Mouse (Mus musculus): Measurements from ENCODE around the gene Abcc12. TPM values are rescaled to one million over a fixed set of nuclear protein-coding genes. Genes with fewer than 3 reads are reported as not detected.
A peak's percentile ranks its signal among the peaks of the same experiment; 100 is the strongest.

Gene Abcc12
- total RNA-seq, 1 experiment from 2014 or later, result 0.15 TPM

GRCm38 (mm10) chr8:86512131-86512792 is 68.2 kb downstream of the Abcc12 start:
- DNase-seq, result no peak

- DNase-seq, result peak; percentile 80
These were observed 79.1 kb downstream of the Abcc12 start for GRCm38 (mm10) chr8:86501341-86501740.

GRCm38 (mm10) chr8:86495056-86495455 is 85.4 kb downstream of the Abcc12 start:
- no peak for DNase-seq

GRCm38 (mm10) chr8:86493841-86494240 is 86.6 kb downstream of the Abcc12 start:
- DNase-seq, result no peak

GRCm38 (mm10) chr8:86485411-86485810 is 95.1 kb downstream of the Abcc12 start:
- no peak for DNase-seq

- no peak for DNase-seq
These were observed 96.2 kb downstream of the Abcc12 start for GRCm38 (mm10) chr8:86484244-86484643.

GRCm38 (mm10) chr8:86482116-86482515 is 98.4 kb downstream of the Abcc12 start:
- no peak for DNase-seq

GRCm38 (mm10) chr8:86475711-86476438 is 104.6 kb downstream of the Abcc12 start:
- peak; percentile 64 for DNase-seq

- no peak for DNase-seq
These were observed 106.0 kb downstream of the Abcc12 start for GRCm38 (mm10) chr8:86474461-86474860.

GRCm38 (mm10) chr8:86473121-86473520 is 107.4 kb downstream of the Abcc12 start:
- no peak for DNase-seq

GRCm38 (mm10) chr8:86470717-86471116 is 109.8 kb downstream of the Abcc12 start:
- DNase-seq, result no peak

GRCm38 (mm10) chr8:86463215-86463614 is 117.3 kb downstream of the Abcc12 start:
- DNase-seq, result no peak

GRCm38 (mm10) chr8:86460372-86460771 is 120.1 kb downstream of the Abcc12 start:
- DNase-seq, result no peak

- no peak for DNase-seq
These were observed 126.6 kb downstream of the Abcc12 start for GRCm38 (mm10) chr8:86453697-86454480.

GRCm38 (mm10) chr8:86449870-86450515 is 130.5 kb downstream of the Abcc12 start:
- DNase-seq, result no peak

GRCm38 (mm10) chr8:86445516-86445915 is 135.0 kb downstream of the Abcc12 start:
- peak; percentile 33 for DNase-seq

GRCm38 (mm10) chr8:86443744-86444143 is 136.7 kb downstream of the Abcc12 start:
- peak; percentile 74 for DNase-seq

GRCm38 (mm10) chr8:86438983-86439299 is 141.5 kb downstream of the Abcc12 start:
- DNase-seq, result no peak

GRCm38 (mm10) chr8:86438133-86438982 is 142.1 kb downstream of the Abcc12 start:
- DNase-seq, result no peak

GRCm38 (mm10) chr8:86437418-86437817 is 143.1 kb downstream of the Abcc12 start:
- DNase-seq, result no peak
